Mouse (Mus musculus) limb, embryonic 15.5 days (tissue): Measurements from ENCODE around the gene Esrrg. TPM values are rescaled to one million over a fixed set of nuclear protein-coding genes. Genes with fewer than 3 reads are reported as not detected.

Experiments used
- ATAC-seq: fragments of 200-750 bp; cut with Nextera tagmentation; 2 replicates; pipeline ENCODE4 v1.8.0; 2017; ENCODE audit warnings: low read depth, moderate TSS enrichment; ENCODE audit not compliant: insufficient number of reproducible peaks, low FRiP score, low TSS enrichment
- H3K27ac ChIP-seq: fragments of 300-500 bp; sonication (generic); 2 replicates; pipeline ENCODE4 v1.5.1; 2015; ENCODE audit warnings: moderate library complexity, mild to moderate bottlenecking, inconsistent platforms
- H3K27me3 ChIP-seq: fragments of 300-500 bp; sonication (generic); 2 replicates; pipeline ENCODE4 v1.6.1; 2015; ENCODE audit warnings: inconsistent platforms
- H3K36me3 ChIP-seq: fragments of 300-500 bp; sonication (generic); 2 replicates; pipeline ENCODE4 v1.6.1; 2015; ENCODE audit warnings: inconsistent platforms
- H3K4me1 ChIP-seq: fragments of 300-500 bp; sonication (generic); 2 replicates; pipeline ENCODE4 v1.6.1; 2015; ENCODE audit warnings: inconsistent platforms
- H3K4me2 ChIP-seq: fragments of 300-500 bp; sonication (generic); 2 replicates; pipeline ENCODE4 v1.6.1; 2015; ENCODE audit warnings: mild to moderate bottlenecking, inconsistent platforms
- H3K4me3 ChIP-seq: fragments of 300-500 bp; sonication (generic); 2 replicates; pipeline ENCODE4 v1.5.1; 2015; ENCODE audit warnings: mild to moderate bottlenecking, inconsistent platforms
- H3K9ac ChIP-seq: fragments of 300-500 bp; sonication (generic); 2 replicates; pipeline ENCODE4 v1.6.1; 2015; ENCODE audit warnings: inconsistent platforms
- H3K9me3 ChIP-seq: fragments of 300-500 bp; sonication (generic); 2 replicates; pipeline ENCODE4 v1.6.1; 2016; ENCODE audit warnings: inconsistent platforms
- WGBS: fragments of 180-500 bp; shearing (Covaris S2); methylation state at CpG from one replicate; pipeline ENCODE4 v1.1.7; 2015; 5-methylcytosine and 5-hydroxymethylcytosine counted together
- polyA plus RNA-seq: library from polyadenylated mRNA; unstranded; fragments of >200 nt; fragmentation: Nextera tagmentation; extraction: Ambion mirVana; gene quantifications from 2 replicates; pipeline ENCODE4 v1.2.1, GENCODE M21; 2015

Esrrg gene
- polyA plus RNA-seq, 1 experiment from 2014 or later, result 1.8 TPM

DNA sequence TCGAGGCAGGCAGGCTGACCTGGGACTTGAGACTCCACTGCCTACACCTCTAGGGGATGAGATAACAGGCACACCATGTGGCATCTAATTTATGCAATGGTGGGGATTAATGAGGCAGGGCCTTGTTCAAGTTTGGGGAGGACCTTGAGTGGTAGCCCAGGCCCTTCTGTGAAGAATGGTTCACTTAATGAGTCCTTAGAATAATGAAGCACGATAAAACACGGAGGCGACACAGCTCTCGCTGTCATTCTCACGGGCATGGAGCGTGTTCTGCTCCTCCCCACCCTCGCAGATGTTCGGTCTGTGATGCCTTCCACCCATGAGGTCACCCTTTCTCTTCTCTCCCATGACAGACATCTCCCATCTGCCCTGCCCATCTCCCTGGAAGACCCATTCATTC, 350.6 kb downstream of the Esrrg start:
- no peak overlapping the region for H3K4me3 ChIP-seq
- H3K27me3 ChIP-seq, result no peaks in the 10 kb centered on the region
- no peak overlapping the region for H3K27ac ChIP-seq
- no peaks in the 10 kb centered on the region for H3K36me3 ChIP-seq
- no peaks in the 10 kb centered on the region for H3K9me3 ChIP-seq
- no peak overlapping the region for H3K9ac ChIP-seq
- 87% methylated on average over 9 of the region's 9 CpGs for WGBS
- H3K4me2 ChIP-seq, result no peak overlapping the region
- ATAC-seq, result no peak
- no peaks in the 10 kb centered on the region for H3K4me1 ChIP-seq

- 62% methylated on average over 5 of the region's 5 CpGs for WGBS
- no peak overlapping the region for H3K4me2 ChIP-seq
- ATAC-seq, result no peak
- H3K9ac ChIP-seq, result no peak overlapping the region
- no peak overlapping the region for H3K4me3 ChIP-seq
- no peaks in the 10 kb centered on the region for H3K9me3 ChIP-seq
- no peak overlapping the region for H3K27ac ChIP-seq
- no peaks in the 10 kb centered on the region for H3K4me1 ChIP-seq
- H3K36me3 ChIP-seq, result no peaks in the 10 kb centered on the region
- no peaks in the 10 kb centered on the region for H3K27me3 ChIP-seq
These were observed 352.9 kb downstream of the Esrrg start for GRCm38 (mm10) chr1:187961452-187961851.

GRCm38 (mm10) chr1:187964829-187965760, 356.5 kb downstream of the Esrrg start:
- H3K9ac ChIP-seq, result no peak overlapping the region
- no peaks in the 10 kb centered on the region for H3K27me3 ChIP-seq
- no peak overlapping the region for H3K4me2 ChIP-seq
- no peak overlapping the region for H3K27ac ChIP-seq
- ATAC-seq, result no peak
- no peaks in the 10 kb centered on the region for H3K4me1 ChIP-seq
- no peaks in the 10 kb centered on the region for H3K9me3 ChIP-seq
- no peaks in the 10 kb centered on the region for H3K36me3 ChIP-seq
- WGBS, result 56% methylated on average over 18 of the region's 18 CpGs
- H3K4me3 ChIP-seq, result no peak overlapping the region

- Histone ChIP-seq H3K4me2 (no peak overlapping the region), H3K9me3 (no peaks in the 10 kb centered on the region), H3K27ac (no peak overlapping the region), H3K4me1 (no peaks in the 10 kb centered on the region), H3K4me3 (no peak overlapping the region), H3K36me3 (no peaks in the 10 kb centered on the region), H3K9ac (no peak overlapping the region), H3K27me3 (no peaks in the 10 kb centered on the region)
- WGBS, result 38% methylated on average over 6 of the region's 6 CpGs
- ATAC-seq, result no peak
These were observed 357.3 kb downstream of the Esrrg start for GRCm38 (mm10) chr1:187965921-187966320.

GRCm38 (mm10) chr1:187968379-187968778, 359.8 kb downstream of the Esrrg start:
- no peaks in the 10 kb centered on the region for H3K9me3 ChIP-seq
- no peak overlapping the region for H3K27ac ChIP-seq
- no peak overlapping the region for H3K4me2 ChIP-seq
- WGBS, result 81% methylated on average over 4 of the region's 4 CpGs
- H3K36me3 ChIP-seq, result no peaks in the 10 kb centered on the region
- no peak overlapping the region for H3K9ac ChIP-seq
- ATAC-seq, result no peak
- H3K4me3 ChIP-seq, result no peak overlapping the region
- H3K27me3 ChIP-seq, result no peaks in the 10 kb centered on the region
- H3K4me1 ChIP-seq, result no peaks in the 10 kb centered on the region

- Histone ChIP-seq H3K36me3 (no peaks in the 10 kb centered on the region), H3K27ac (no peak overlapping the region), H3K4me2 (no peak overlapping the region), H3K4me3 (no peak overlapping the region), H3K27me3 (no peaks in the 10 kb centered on the region), H3K9me3 (no peaks in the 10 kb centered on the region), H3K4me1 (no peaks in the 10 kb centered on the region), H3K9ac (no peak overlapping the region)
- WGBS, result 57% methylated on average over 5 of the region's 5 CpGs
- ATAC-seq, result no peak
These were observed 360.9 kb downstream of the Esrrg start for GRCm38 (mm10) chr1:187969491-187969890.

GRCm38 (mm10) chr1:187974396-187974795, 365.8 kb downstream of the Esrrg start:
- Histone ChIP-seq H3K9me3 (no peaks in the 10 kb centered on the region), H3K27me3 (no peaks in the 10 kb centered on the region), H3K36me3 (no peaks in the 10 kb centered on the region), H3K4me1 (no peaks in the 10 kb centered on the region), H3K27ac (no peak overlapping the region), H3K9ac (no peak overlapping the region), H3K4me3 (no peak overlapping the region), H3K4me2 (no peak overlapping the region)
- WGBS, result 12% methylated on average over 9 of the region's 9 CpGs
- no peak for ATAC-seq

GRCm38 (mm10) chr1:187975465-187976352, 367.1 kb downstream of the Esrrg start:
- H3K4me2 ChIP-seq, result no peak overlapping the region
- no peak overlapping the region for H3K27ac ChIP-seq
- 83% methylated on average over 20 of the region's 20 CpGs for WGBS
- H3K9ac ChIP-seq, result no peak overlapping the region
- no peak overlapping the region for H3K4me3 ChIP-seq
- H3K27me3 ChIP-seq, result no peaks in the 10 kb centered on the region
- H3K4me1 ChIP-seq, result no peaks in the 10 kb centered on the region
- no peaks in the 10 kb centered on the region for H3K9me3 ChIP-seq
- no peak for ATAC-seq
- H3K36me3 ChIP-seq, result no peaks in the 10 kb centered on the region

GRCm38 (mm10) chr1:187976353-187976730, 367.8 kb downstream of the Esrrg start:
- no peak for ATAC-seq
- H3K9ac ChIP-seq, result no peak overlapping the region
- WGBS, result 71% methylated on average over 9 of the region's 9 CpGs

DNA sequence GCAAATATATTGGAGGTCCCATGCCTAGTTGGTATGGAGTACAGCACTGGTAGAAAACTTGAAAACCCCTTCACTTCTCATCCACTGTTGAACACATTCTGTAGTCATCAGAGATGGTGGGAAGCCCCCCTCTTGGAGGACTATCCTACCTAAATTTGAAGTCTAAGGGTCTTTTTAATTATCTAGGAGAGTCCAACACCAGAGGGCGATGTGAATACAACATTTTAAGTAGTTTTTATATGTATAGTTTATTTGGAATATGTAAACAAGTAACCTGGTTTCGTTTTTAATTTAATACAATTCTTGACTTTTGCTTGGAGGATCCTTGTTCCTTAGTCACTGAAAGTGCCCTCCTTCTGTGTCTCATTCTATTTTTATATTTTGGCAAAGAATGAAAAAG, 372.4 kb downstream of the Esrrg start:
- Histone ChIP-seq H3K9ac (no peak overlapping the region), H3K9me3 (no peaks in the 10 kb centered on the region), H3K4me2 (no peak overlapping the region), H3K27ac (no peak overlapping the region), H3K4me1 (no peaks in the 10 kb centered on the region), H3K4me3 (no peak overlapping the region), H3K27me3 (no peaks in the 10 kb centered on the region), H3K36me3 (no peaks in the 10 kb centered on the region)
- 71% methylated on average over 2 of the region's 2 CpGs for WGBS
- ATAC-seq, result no peak

More at GRCm38 (mm10) chr1:187976353-187976730, 367.8 kb downstream of the Esrrg start:
- Histone ChIP-seq H3K4me2 (no peak overlapping the region), H3K27ac (no peak overlapping the region), H3K9me3 (no peaks in the 10 kb centered on the region), H3K4me1 (no peaks in the 10 kb centered on the region), H3K27me3 (no peaks in the 10 kb centered on the region), H3K36me3 (no peaks in the 10 kb centered on the region), H3K4me3 (no peak overlapping the region)

- Histone ChIP-seq H3K4me3 (no peak overlapping the region), H3K4me1 (no peaks in the 10 kb centered on the region), H3K27ac (no peak overlapping the region), H3K36me3 (no peaks in the 10 kb centered on the region), H3K27me3 (no peaks in the 10 kb centered on the region), H3K9ac (no peak overlapping the region), H3K9me3 (no peaks in the 10 kb centered on the region), H3K4me2 (no peak overlapping the region)
- 40% methylated on average over 4 of the region's 4 CpGs for WGBS
- ATAC-seq, result no peak
These were observed 374.6 kb downstream of the Esrrg start for GRCm38 (mm10) chr1:187983177-187983576.

- no peak overlapping the region for H3K4me3 ChIP-seq
- peaks cover 6% of the 10 kb centered on the region; the same call in 1 of the 2 replicates for H3K27me3 ChIP-seq
- no peaks in the 10 kb centered on the region for H3K4me1 ChIP-seq
- H3K36me3 ChIP-seq, result no peaks in the 10 kb centered on the region
- no peaks in the 10 kb centered on the region for H3K9me3 ChIP-seq
- no peak for ATAC-seq
- no peak overlapping the region for H3K9ac ChIP-seq
- no peak overlapping the region for H3K4me2 ChIP-seq
- H3K27ac ChIP-seq, result no peak overlapping the region
These were observed 381.6 kb downstream of the Esrrg start for GRCm38 (mm10) chr1:187990161-187990560.
